Mouse (Mus musculus): ENCODE results near the gene Itk. TPM values are rescaled to one million over a fixed set of nuclear protein-coding genes. Genes with fewer than 3 reads are reported as not detected.
A peak's percentile ranks its signal among the peaks of the same experiment; 100 is the strongest.

Gene Itk
- polyA plus RNA-seq, 1 experiment from 2014 or later: not detected

GRCm38 (mm10) chr11:46309808-46310555, 79.3 kb downstream of the Itk start:
- Histone ChIP-seq H3K36me3 (peaks cover 11% of the 10 kb centered on the region; the same call in 1 of the 2 replicates), H3K4me1 (replicated peaks) (peaks cover 53% of the 10 kb centered on the region), H3K27ac (peak overlapping the region; percentile 93), H3K9ac (replicated peaks) (peak overlapping the region; percentile 92), H3K4me2 (replicated peaks) (peak overlapping the region; percentile 88), H3K27me3 (no peaks in the 10 kb centered on the region), H3K4me3 (replicated peaks) (peak overlapping the region; percentile 77), H3K9me3 (no peaks in the 10 kb centered on the region)
- peak; percentile 53 for ATAC-seq
- 16% methylated on average over 10 of the region's 10 CpGs for WGBS

DNA sequence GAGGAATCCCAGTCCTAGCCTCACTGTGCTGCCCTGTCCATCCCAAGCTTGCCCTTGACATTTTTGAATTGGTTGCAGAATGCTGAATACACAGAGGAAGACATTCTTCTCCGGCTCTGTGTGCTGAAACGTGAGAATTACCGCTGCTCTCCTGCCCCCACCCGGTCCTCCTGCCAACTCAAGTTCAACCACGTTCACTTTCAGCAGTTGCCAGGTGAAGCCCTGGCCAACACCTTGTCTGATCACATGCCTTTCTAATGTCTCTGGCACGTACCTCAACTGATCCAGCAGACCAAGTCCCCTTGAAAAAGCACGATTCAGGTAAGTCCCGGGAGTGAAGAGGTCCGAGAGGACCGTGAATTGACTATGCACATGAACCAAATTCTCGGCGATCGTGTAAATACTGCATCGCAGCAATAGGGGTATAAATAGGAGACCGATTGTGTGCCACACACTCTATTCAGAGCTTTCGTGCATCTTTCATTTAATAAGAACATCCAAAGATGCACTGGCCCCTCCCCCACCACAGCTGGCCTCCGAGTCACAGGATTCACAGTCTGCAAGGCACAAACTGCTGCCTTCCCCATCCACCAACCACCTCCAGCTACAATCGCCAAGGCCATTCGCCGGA, 80.1 kb downstream of the Itk start:
- Histone ChIP-seq H3K4me1 (replicated peaks) (peaks cover 59% of the 10 kb centered on the region), H3K27me3 (no peaks in the 10 kb centered on the region), H3K4me2 (replicated peaks) (peak overlapping the region; percentile 88), H3K4me3 (replicated peaks) (peak overlapping the region; percentile 77), H3K27ac (peak overlapping the region; percentile 93), H3K36me3 (peaks cover 11% of the 10 kb centered on the region; the same call in 1 of the 2 replicates), H3K9ac (replicated peaks) (peak overlapping the region; percentile 92), H3K9me3 (no peaks in the 10 kb centered on the region)
- ATAC-seq: no peak
- 71% methylated on average over 20 of the region's 20 CpGs for WGBS

- WGBS: 93% methylated on average over 11 of the region's 11 CpGs
- H3K9ac ChIP-seq (replicated peaks): no peak overlapping the region
- peaks cover 63% of the 10 kb centered on the region for H3K4me1 ChIP-seq (replicated peaks)
- H3K27me3 ChIP-seq: no peaks in the 10 kb centered on the region
- ATAC-seq: no peak
- no peaks in the 10 kb centered on the region for H3K9me3 ChIP-seq
- 0 out of 2 replicates have a peak overlapping the region, but pooled peaks have one; percentile 93 for H3K27ac ChIP-seq
- no peak overlapping the region for H3K4me3 ChIP-seq (replicated peaks)
- H3K36me3 ChIP-seq: peaks cover 11% of the 10 kb centered on the region; the same call in 1 of the 2 replicates
- H3K4me2 ChIP-seq (replicated peaks): peak overlapping the region; percentile 88
These were observed 80.9 kb downstream of the Itk start for GRCm38 (mm10) chr11:46308271-46308974.

DNA sequence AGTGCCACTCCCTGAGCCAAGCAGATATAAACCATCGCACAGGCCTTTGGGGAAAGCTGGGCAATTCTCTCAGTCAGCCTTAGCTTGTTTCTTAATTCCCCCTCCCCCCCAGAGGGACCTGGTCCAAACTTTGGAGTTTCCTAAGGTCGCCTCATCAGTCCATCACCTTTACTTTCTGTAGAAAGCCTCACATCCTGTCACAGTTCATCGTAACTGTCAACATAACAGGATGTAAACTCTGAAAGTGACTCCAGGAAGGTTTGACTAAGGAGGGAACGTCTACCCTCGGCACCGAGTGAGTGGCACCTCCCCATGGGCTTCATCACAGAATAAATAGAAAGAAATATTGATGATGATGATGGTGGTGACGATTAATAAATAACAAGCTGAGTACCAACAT, 81.5 kb downstream of the Itk start:
- Histone ChIP-seq H3K4me2 (replicated peaks) (no peak overlapping the region), H3K36me3 (peaks cover 11% of the 10 kb centered on the region; the same call in 1 of the 2 replicates), H3K27ac (no peak overlapping the region), H3K27me3 (no peaks in the 10 kb centered on the region), H3K4me3 (replicated peaks) (no peak overlapping the region), H3K9me3 (no peaks in the 10 kb centered on the region), H3K9ac (replicated peaks) (no peak overlapping the region), H3K4me1 (replicated peaks) (peaks cover 60% of the 10 kb centered on the region)
- 96% methylated on average over 7 of the region's 7 CpGs for WGBS
- no peak for ATAC-seq

DNA sequence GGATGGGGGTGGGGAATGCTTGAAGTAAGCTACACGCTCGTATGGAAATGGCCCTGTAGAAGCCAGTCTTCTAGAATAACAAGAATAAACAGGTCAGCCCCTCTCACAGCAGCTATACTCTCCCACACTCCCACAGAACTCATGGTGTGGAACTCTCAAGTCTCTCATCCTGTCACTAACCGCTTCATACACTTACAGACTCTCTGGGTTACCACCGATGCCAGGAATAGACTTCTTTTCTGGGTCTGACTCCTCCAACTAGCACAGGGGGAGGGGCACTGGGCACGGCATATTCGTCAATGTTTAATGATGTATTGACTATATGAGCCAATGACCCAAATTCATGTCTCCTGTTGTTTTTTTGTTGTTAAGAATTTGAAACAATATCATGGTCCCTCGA, 82.5 kb downstream of the Itk start:
- no peak overlapping the region for H3K4me3 ChIP-seq (replicated peaks)
- H3K4me1 ChIP-seq (replicated peaks): peaks cover 61% of the 10 kb centered on the region

DNA sequence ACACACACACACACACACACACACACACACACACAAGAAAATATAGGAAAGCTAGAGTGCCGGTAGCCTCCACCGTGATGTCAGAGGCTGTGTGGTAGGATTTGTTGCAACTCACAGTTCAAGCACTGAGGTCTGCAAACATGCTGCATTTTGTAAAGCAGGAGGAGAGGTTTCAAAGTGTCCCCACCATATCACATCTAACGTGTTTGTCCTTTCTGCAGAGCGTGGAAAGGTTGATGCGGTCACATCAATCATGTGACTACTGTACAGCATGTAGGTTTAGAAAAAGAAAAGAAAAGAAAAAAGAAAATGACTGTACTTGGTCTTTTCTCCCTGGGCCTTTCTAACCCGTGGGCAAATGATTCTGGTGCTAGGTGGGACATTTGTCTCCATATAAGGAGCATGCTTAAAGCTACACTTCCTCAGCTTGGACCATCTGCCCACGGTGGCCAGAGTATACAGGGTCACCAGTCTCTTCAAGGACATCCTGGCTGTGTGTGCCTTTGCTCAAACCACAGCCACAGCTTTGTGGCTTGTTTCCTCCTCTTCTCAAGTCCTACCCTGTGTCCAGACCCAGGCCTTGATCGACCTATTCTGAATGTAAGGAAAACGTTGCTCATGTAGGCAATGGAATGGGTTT, 83.3 kb downstream of the Itk start:
- Histone ChIP-seq H3K4me1 (replicated peaks) (peaks cover 61% of the 10 kb centered on the region), H3K4me3 (replicated peaks) (no peak overlapping the region), H3K4me2 (replicated peaks) (no peak overlapping the region), H3K36me3 (peaks cover 11% of the 10 kb centered on the region; the same call in 1 of the 2 replicates), H3K9me3 (no peaks in the 10 kb centered on the region), H3K27ac (no peak overlapping the region), H3K27me3 (no peaks in the 10 kb centered on the region), H3K9ac (replicated peaks) (no peak overlapping the region)
- no peak for ATAC-seq
- 88% methylated on average over 9 of the region's 9 CpGs for WGBS

More for the DNA sequence above, 82.5 kb downstream of the Itk start:
- no peak overlapping the region for H3K27ac ChIP-seq
- H3K27me3 ChIP-seq: no peaks in the 10 kb centered on the region
- H3K4me2 ChIP-seq (replicated peaks): no peak overlapping the region
- WGBS: 88% methylated on average over 7 of the region's 7 CpGs
- no peaks in the 10 kb centered on the region for H3K9me3 ChIP-seq
- ATAC-seq: no peak
- no peak overlapping the region for H3K9ac ChIP-seq (replicated peaks)
- peaks cover 11% of the 10 kb centered on the region; the same call in 1 of the 2 replicates for H3K36me3 ChIP-seq

DNA sequence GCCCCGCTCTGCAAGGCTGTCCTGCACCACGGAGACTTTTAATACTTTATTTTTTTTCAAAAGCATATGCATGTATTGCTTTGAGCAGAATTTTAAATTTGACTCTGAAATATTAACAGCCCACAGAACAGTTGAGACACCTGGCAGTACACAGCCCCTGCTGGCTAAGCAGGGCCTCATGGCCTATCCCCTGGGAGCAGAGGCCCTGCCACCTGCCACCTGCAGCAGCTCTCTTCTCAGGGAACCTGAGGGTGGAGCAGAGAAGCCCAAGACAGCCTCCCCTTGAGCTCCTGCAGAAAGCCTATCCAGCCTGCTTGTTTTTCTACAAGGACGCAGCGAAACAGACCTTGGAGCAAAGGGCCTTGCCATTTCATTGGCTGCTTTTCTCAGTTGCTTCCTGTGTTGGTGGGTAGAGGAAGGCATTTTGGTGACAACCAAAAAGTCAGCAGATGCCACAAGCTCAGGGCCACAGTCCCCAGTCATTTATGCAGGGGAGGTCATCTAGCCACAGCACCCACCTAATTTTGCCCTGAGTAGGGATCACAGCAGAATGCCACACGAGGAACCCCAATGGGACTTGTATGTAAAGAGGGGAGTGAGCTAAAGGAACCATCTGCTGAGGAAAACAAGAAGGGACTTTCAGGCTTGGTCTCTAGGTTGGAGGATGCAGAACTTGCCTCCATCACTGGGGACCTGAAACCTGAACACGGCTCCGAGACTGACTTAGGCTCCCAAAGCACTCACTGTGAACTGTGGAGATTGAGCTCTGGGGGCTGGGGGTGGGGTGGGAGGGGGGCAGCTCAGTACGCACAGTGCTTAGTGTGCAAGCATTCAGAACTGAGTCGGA, 84.2 kb downstream of the Itk start:
- 80% methylated on average over 9 of the region's 9 CpGs for WGBS
- Histone ChIP-seq H3K36me3 (peaks cover 11% of the 10 kb centered on the region; the same call in 1 of the 2 replicates), H3K9ac (replicated peaks) (0 out of 2 replicates have a peak overlapping the region, but pooled peaks have one; percentile 7), H3K9me3 (no peaks in the 10 kb centered on the region), H3K27ac (no peak overlapping the region), H3K4me3 (replicated peaks) (no peak overlapping the region), H3K4me1 (replicated peaks) (peaks cover 53% of the 10 kb centered on the region), H3K4me2 (replicated peaks) (no peak overlapping the region), H3K27me3 (no peaks in the 10 kb centered on the region)
- no peak for ATAC-seq

GRCm38 (mm10) chr11:46304093-46304492, 85.2 kb downstream of the Itk start:
- Histone ChIP-seq H3K27me3 (no peaks in the 10 kb centered on the region), H3K36me3 (peaks cover 11% of the 10 kb centered on the region; the same call in 1 of the 2 replicates), H3K4me3 (replicated peaks) (no peak overlapping the region), H3K9ac (replicated peaks) (no peak overlapping the region), H3K4me2 (replicated peaks) (no peak overlapping the region), H3K4me1 (replicated peaks) (peaks cover 47% of the 10 kb centered on the region), H3K27ac (no peak overlapping the region), H3K9me3 (no peaks in the 10 kb centered on the region)
- no peak for ATAC-seq
- WGBS: 82% methylated on average over 10 of the region's 10 CpGs

DNA sequence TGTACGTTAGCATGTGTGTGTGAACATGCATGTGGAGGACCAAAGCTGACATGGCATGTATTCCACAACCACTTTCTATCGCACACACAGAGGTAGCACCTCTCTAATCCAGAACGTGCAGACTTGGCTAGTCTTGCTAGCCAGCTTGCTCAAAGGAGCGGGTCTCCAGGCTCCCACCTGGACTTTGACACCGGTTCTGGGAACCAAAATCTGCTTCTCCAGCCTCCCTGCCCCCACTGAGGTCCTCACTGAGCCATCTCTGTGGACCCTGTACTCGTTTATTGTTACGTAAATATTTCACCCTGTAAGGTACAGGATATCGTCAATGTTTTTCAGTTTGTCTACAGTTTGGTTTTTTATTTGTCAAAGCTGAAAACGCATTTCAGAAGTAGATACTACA, 86.8 kb downstream of the Itk start:
- H3K9me3 ChIP-seq: no peaks in the 10 kb centered on the region
- no peaks in the 10 kb centered on the region for H3K27me3 ChIP-seq
- no peak overlapping the region for H3K9ac ChIP-seq (replicated peaks)
- H3K4me1 ChIP-seq (replicated peaks): peaks cover 41% of the 10 kb centered on the region
- 93% methylated on average over 9 of the region's 9 CpGs for WGBS
- no peak overlapping the region for H3K4me2 ChIP-seq (replicated peaks)
- no peak overlapping the region for H3K27ac ChIP-seq
- H3K4me3 ChIP-seq (replicated peaks): no peak overlapping the region
- ATAC-seq: no peak
- 0 out of 2 replicates have a peak, but pooled peaks cover 2% of the 10 kb centered on the region for H3K36me3 ChIP-seq

DNA sequence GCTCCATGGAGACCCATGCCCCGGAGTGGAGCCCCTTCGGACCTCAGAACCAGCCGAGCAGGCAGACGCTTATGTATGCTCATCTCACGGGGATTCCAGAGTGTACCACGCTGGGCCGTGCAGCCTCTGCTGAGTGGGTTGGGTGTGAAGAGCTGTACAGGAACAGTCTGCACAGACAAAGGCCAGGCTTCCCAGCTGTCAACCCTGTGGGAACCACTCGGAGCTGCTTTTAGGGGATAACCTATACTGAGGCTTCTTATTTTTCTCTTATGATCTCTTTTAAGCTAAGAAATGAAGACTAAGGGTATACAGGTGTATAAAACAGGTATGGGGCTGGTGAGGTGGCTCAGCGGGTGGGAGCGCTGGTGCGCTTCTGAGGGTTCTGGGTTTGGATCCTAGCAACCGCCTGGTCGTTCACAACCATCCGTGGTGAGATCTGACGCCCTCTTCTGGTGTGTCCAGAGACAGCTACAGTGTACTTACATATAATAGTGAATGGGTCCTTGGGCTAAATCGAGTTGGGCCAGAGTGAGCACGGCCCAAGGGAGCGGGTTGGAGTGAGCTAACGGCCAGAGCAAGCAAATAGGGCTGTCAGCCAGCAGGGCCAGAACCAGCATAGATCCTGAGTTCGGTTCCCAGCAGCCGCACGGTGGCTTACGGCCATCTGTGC, 87.6 kb downstream of the Itk start:
- no peaks in the 10 kb centered on the region for H3K27me3 ChIP-seq
- no peak overlapping the region for H3K9ac ChIP-seq (replicated peaks)
- ATAC-seq: 0 out of 2 replicates have a peak, but pooled peaks have one; percentile 61
- 0 out of 2 replicates have a peak, but pooled peaks cover 1% of the 10 kb centered on the region for H3K36me3 ChIP-seq
- 85% methylated on average over 23 of the region's 23 CpGs for WGBS
- H3K4me3 ChIP-seq (replicated peaks): no peak overlapping the region
- no peaks in the 10 kb centered on the region for H3K9me3 ChIP-seq
- H3K4me1 ChIP-seq (replicated peaks): peaks cover 40% of the 10 kb centered on the region
- no peak overlapping the region for H3K27ac ChIP-seq
- H3K4me2 ChIP-seq (replicated peaks): no peak overlapping the region

Data from midbrain, embryonic 13.5 days (tissue).